Mouse (Mus musculus) heart, postnatal 36 days (tissue): Measurements from ENCODE around the gene Papola. TPM values are rescaled to one million over a fixed set of nuclear protein-coding genes. Genes with fewer than 3 reads are reported as not detected.
"Not testable (repeated sequence)": the region's sequence is repeated elsewhere in the genome, so short reads cannot be mapped to it uniquely, and the experiment has no call there.

Source experiments
- DNase-seq, 2 experiments: peaks; one replicate each; pipeline ENCODE4 v3.0.0; 2021 to 2022
- intact Hi-C: fragments of 180-260 bp; cut with DNase I; formaldehyde crosslinking; loops from one replicate; pipeline ENCODE4 v1.15.1; 2025
- total RNA-seq, 2 experiments: library from RNA; stranded (reverse); gene quantifications; 2 replicates each; pipeline ENCODE4 v1.2.3; 2021

Papola gene
- total RNA-seq, 2 experiments from 2014 or later, result 107 to 116 TPM

DNA sequence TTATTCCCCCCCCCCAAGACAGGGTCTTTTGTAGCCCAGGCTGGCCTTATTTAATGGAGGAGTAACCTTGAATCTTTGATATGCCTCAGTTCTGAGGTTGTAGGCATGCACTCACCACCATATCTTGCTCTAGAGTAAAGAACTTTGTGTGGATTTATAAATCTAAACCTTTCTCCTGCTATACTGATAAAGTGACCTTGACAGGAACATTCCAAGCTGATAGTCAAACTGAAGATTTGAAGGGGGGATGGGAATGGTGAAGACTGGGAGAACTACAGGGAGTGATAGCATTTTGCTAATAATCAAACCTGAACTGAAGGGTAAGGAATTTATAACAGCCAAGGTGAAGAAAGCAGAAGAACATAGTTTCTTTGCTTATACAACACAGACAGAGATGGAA, 13.5 kb downstream of the Papola start:
- intact Hi-C loops, result no loop called here
- DNase-seq, result no peak

DNA sequence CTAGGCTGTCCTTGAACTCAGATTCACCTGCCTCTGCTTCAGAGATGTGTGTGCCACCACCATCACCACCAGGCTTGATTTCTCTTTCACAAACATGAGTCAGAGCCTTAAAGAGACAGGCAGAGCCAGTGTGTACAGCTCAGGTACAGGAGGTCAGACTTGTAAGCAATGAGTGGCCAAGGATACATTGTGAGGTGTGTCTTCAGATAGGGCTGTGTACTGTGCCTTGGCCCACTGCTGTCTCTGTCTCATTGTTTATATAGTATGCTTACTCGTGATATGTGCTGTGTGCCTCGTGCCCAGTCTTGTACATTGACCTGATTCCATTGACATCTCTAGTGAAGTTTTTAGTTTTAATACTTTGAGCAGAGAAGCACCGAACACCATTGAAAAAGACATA, 21.3 kb downstream of the Papola start:
- intact Hi-C loops, result no loop called here
- no peak for DNase-seq

DNA sequence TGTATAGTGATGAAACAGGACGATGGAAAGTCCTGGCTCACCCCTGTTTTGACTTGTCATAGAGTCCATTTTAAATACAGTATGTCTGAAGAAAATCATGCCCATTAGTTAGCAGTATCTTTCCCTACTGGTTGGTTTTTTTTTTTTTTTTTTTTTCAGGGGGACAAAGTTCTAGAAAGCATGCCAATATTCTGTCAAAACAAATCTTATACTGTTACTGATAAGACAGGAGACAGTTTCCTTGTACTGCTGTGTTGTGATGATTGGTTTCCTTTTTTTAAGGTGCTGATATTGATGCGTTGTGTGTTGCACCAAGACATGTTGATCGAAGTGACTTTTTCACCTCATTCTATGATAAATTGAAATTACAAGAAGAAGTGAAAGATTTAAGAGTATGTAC, 21.7 kb downstream of the Papola start:
- DNase-seq, result no peak
- intact Hi-C loops, result no loop called here

DNA sequence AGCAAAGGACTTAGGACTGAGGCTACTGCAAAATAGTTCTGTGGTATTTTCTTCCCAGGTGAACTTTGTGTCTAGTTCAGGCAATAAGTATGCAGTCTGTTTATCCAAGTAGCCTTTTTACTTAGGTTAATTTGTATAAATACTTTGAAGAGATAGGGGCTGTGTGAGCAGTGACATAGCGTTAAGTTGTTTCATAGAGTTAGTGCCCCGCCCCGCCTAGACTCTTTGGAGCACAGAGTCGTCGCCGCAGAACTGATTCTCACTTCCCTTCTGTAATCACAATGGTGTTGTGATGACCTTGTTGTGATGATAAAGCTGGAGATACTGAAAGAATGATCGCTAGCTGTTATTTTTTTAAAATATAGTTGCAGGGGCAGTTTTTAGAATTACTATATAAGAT, 22.9 kb downstream of the Papola start:
- DNase-seq, result no peak
- intact Hi-C loops, result no loop called here

DNA sequence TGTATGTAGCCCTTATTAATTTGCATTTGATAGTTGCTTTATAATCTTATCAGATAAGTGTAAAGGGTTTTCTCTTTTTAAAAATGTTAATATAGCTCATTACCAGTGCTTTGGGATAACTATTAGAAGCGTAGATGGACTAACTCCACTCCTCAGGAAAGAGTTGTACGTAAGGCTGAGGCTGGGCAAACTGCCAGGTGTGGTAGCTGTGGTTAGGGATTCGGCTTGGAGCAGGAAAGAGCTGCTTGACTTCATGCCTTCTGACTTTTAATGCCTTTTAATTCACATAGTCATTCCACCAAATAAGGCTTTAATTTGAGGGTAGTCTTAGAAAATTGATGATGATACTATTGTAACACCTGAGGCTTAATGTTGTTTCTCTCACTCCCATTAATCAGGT, 24.5 kb downstream of the Papola start:
- intact Hi-C loops, result no loop called here
- DNase-seq, result no peak

DNA sequence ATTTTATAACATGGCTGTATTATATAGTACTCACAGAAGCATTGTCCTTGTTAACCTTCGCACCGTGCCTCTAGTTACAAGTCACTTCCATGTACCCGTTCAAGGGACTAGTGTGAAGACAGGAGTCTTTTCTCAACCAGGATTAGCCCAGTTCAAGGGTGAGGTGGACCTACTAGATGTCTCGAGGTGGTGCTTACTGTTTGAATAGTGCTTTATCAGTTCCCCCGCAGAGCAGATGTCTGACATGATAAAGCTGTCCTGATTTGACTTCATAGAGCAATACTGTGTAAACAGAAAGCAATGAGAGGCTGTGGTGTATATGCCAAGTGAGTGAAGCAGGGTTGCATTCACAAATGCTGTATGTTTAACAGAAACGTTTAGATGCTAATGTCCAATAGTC, 26.1 kb downstream of the Papola start:
- DNase-seq, result no peak
- intact Hi-C loops, result no loop called here

DNA sequence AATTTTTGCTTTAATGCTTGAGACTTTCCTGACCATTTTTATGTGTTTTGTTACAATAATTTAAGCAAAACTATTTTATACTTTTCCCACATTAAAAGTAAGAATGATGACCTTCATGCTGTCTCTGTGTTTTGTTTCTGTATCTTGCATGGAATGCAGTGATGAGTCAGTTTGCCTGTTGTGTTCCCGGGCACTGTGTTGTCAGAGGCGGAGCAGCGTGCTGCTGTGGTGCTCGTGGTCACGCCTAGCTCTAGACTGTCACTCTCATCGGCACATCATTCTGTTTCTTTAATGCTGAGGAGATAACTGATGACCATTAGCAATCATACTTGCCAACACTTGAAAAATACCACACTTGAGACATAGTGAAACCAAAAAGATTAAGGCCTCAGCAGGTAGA, 29.5 kb downstream of the Papola start:
- DNase-seq, result no peak
- intact Hi-C loops, result no loop called here

DNA sequence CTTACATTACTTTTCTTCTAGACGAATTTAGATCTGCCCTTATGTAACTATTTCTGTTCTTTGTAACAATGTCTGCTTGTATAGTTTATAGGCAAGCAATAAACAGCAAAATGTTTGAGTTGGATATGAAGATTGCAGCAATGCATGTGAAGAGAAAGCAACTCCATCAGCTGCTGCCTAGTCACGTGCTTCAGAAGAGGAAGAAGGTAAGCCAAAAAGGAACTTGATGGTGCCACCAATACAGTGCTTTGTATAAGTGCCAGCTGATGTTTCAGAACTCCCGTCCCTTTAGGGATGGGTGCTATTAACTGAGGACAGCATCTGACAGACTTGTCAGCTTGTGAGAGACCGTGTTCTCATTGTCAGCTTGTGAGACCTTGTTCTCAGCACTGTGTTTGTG, 39.0 kb downstream of the Papola start:
- no peak for DNase-seq
- intact Hi-C loops, result no loop called here

DNA sequence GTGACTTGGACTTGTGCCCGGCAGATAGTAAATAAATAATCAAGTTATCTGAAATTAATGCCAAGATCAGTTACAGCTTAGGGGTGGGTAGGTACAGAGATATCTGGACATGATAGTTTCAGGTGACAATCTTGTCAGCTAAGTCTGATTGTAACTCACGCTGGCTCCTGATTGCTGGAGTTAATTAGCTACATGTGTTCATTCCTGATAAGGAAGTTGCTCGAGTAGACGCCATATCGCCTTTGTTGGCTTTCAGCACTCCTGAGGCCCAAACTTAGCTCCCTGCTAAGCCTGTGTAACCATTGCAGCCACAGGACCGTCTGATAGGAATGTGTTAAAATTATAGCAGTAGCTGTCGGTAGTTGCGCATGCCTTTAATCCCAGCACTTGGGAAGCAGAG, 40.2 kb downstream of the Papola start:
- DNase-seq, result no peak

DNA sequence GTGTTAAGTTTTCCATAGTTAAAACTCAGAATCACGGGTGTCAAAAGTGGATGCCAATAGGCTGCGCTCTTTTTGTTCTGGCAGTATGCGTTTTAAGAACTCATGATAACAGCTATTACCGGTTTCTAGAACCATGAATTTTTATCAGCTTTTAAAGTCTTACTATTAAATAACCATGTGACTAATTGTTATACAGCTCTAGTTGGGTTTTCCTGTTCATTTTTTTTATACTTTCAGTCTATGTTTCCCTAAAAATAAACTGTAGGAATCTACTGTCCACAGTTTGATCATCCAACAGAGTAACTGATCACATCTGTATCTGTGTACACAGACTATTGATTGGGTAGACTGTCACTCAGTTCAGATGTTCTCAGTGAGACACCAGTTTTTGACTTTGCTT, 40.8 kb downstream of the Papola start:
- intact Hi-C loops, result no loop called here

More for the DNA sequence above, 40.2 kb downstream of the Papola start:
- intact Hi-C loops, result no loop called here

DNA sequence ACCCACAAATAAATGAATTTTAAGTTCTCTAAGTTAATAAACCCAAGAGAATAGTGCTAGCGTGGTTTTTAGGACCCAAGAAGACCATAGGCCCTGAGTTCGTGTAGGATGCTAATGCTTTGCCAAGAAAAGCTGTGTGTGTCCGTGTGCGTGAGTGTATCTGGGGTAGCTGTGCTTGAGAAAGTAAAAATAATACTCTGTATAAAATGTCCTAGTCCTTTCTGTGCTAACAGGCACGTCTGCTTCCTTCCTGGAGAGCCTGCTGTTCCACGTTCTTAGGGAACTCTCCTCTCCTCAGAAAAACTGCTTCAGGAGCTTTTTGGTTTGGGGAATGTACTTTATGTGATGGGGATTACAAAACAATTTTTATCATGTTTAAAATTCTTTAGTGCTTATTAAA, 48.0 kb downstream of the Papola start:
- no peak for DNase-seq
- intact Hi-C loops, result no loop called here

More for the DNA sequence above, 40.8 kb downstream of the Papola start:
- no peak for DNase-seq

DNA sequence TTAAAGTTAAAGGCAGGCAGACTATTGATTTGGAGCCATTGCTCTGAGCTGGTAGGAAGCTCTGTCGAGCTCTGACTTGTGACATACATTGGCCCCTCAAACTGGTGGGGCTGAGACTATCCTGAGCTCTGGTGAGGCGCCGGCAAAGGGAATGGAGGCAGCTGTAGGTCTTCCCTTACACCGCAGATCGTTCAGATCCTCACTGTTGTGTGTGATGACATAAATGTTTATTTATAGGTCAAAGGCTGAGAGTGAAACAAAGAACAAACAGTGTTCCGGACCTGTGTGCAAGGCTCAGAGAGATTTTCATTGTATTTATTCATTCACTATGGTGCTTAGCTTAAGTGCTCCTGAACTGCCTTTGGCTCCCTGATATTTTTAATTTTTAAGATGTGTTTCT, 50.4 kb downstream of the Papola start:
- DNase-seq, result no peak
- intact Hi-C loops, result loop anchor here (5.0 kb wide), 1 partner anchor 222 kb away; no protein-coding TSS in a partner anchor

DNA sequence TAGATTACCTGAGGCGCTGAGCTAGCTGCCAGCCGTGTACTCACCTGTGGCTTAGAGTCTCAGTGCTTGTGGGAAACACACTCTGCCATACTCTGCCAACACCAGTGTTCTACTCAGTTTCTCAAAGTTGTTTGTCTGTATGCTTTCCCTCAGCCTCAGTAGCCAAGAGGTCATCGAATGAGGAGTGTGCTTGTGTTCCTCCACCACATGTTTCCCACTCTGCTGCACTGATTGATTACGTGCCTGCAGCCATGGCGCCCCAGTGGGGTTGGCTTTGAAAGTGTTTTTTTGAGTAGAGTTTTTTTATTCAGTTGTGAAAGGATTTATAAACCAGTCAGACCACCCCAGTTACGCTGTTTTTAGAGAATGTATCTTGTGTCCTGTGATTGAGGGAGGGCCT, 51.1 kb downstream of the Papola start:
- intact Hi-C loops, result loop anchor here (5.0 kb wide), 1 partner anchor 222 kb away; no protein-coding TSS in a partner anchor
- no peak for DNase-seq

DNA sequence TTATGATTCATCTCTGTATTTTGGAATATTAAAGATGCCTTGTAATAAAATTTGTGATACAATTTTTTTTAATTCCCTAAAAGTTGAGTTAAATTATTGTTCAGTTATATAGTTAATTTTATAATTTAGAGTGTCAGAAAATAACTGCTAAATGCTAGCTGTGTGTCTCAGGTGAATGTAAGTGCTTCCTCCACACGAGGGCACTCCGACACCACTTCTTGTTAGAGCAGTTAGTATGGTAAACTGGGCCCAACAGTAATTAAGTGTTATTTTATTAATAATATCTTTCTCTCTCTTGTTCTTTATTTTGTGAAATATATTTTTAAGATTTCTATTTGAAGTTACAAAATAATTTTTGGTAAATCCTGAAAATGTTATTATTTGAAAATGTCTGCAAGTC, 51.7 kb downstream of the Papola start:
- DNase-seq, result peak in 1 of 2 experiments; percentile 25

DNA sequence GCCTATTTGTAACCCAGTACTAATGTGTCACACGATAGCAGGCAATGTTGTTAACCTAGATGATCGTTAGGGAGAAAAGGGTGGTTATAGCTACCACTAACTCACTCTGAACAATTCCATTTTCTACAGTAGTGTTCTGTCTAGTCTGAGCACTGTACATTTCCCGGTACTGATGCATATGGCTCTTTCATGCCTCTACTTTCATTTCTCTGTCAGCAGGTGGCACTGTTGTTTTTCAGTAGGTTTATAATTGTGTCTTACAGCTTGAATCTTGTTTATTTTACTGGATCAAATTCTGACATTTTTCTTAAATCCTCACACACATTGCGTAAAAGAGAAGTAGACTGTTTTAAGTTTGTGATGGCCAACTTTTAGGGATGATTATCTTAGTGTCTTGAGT, 54.6 kb downstream of the Papola start:
- intact Hi-C loops, result loop anchor here (5.0 kb wide), 1 partner anchor 218 kb away; no protein-coding TSS in a partner anchor
- no peak for DNase-seq

More for the DNA sequence above, 51.7 kb downstream of the Papola start:
- intact Hi-C loops, result loop anchor here (2.0 to 5.0 kb wide), 2 partner anchors 127 to 221 kb away; no protein-coding TSS in a partner anchor

DNA sequence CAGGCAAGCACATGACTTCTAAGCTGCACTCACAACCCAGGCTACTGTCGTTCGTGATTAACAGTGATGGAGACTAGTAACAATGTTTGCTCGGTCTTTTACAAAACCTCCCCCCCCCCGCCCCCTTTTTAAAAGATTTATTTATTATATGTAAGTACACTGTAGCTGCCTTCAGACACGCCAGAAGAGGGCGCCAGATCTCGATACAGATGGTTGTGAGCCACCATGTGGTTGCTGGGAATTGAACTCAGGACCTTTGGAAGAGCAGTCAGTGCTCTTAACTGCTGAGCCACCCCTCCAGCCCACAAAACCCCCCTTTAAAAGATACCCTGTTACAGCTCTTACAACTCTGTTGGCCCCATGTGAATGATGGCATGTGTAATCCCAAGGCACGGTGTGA, 56.1 kb downstream of the Papola start:
- intact Hi-C loops, DNase-seq: not testable (repeated sequence)

DNA sequence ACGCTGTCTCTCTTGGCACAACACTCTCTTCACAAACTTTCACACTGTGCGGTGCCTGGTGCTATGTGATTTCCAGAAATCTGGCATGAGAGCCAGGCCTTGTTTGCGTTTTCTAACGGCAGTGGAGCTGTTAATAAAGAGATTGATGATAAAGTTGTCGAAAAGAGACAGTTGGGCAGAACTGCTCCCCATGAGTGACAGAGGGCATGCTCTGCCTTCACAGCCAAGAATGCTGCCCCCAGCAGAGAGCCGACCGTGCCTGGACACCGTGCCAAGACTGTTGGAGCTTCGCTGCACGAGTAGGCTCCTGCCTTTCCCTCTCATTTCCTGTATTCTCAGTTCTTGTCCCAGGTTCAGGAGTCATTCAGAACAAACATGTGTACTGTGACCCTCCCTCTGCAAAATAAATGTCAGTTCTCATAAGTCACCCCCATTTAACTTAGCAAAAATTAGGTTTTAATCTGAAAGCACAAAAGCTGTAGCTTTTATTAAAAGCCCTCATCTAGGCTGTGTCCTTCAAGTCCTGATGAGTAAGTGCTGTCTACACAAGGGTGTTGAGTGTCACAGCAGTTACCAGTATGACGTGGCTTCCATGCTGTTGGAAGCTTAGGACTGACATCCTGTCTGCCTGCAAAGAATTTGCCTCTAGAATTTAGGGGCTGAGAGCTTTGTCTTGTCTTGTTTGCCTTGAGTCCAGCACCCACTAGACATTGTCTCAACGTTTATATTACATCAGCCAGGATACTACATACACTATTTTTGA, 58.9 kb downstream of the Papola start:
- intact Hi-C loops, result no loop called here

DNA sequence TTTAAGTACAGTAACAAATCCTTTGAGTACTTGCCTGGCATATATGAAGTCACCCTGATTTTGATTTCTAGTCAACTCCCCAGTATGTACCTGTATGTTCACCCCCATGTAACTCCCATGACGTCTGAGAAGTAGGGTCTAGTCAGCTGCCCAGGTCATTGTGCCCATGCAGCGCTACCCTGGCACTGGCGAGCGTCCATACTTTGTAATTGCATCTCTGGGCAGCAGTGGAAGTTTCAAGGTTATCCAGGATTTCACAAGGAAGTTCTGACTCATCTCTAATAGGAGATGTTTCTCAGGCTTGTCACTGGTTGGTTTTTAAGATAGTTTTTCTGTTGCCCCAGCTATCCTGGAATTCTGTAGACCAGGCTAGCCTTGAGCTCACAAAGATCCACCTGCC, 59.9 kb downstream of the Papola start:
- intact Hi-C loops, result no loop called here

More for the DNA sequence above, 58.9 kb downstream of the Papola start:
- peak; percentile 16 to 32 for DNase-seq

DNA sequence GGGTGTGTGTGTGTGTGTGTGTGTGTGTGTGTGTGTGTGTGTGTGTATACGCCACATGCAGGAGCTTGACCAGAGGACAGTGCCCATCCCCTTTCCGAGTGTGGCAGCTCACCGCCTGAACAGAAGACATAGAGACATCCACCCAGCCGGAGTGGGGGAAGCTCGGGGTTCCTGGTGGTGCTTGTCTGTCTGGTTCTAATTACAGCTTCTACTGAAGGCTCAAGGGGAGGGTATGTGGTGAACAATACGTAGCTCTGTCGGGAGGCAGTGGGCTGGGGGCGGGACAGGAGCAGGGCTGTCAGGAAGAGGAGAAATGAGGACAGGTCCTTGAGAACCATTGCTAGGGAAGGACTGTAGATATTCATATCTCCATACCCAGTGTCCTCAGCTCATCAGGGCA, 64.6 kb downstream of the Papola start:
- DNase-seq, result no peak
- intact Hi-C loops, result no loop called here

More for the DNA sequence above, 59.9 kb downstream of the Papola start:
- DNase-seq, result no peak

DNA sequence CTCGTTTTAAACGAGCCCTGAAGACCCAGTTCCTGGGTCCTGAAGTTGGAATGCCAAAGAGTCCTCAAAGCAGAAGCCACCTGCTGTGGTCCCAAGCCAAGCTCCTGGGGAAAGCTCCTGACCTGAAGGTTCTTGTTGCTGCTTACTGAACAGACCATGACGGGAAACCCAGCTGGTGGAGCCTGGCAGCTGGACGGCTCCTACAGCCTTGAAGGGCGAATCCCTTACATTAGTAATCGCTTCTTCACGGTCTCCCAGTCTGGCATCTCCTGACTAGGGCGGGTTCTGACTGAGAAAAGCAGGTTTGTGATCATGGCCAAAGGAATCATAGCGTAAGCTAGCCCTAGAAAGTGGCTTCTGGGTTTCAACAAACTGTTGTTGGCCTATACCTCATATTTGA, 66.2 kb downstream of the Papola start:
- intact Hi-C loops, result no loop called here
- DNase-seq, result no peak

DNA sequence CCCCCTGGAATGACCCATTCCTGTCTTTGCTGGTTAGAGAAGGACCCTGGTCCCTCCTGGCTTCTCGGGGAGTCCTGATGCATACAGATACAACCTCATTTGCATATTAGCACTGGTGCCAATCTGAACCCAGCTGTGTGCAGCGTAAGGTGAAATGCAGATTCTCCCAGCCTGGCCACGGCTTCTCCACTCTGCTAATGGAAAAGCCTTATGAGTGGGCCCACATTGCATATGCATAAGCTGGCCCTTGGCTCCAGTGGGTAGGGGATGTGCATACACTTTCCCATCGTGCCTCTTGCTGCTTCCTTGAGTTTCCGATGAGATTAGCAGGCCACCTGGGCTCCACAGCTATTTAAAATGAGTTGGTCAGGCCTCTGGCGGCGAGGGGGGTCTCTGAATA, 68.3 kb downstream of the Papola start:
- DNase-seq, result no peak
- intact Hi-C loops, result no loop called here

DNA sequence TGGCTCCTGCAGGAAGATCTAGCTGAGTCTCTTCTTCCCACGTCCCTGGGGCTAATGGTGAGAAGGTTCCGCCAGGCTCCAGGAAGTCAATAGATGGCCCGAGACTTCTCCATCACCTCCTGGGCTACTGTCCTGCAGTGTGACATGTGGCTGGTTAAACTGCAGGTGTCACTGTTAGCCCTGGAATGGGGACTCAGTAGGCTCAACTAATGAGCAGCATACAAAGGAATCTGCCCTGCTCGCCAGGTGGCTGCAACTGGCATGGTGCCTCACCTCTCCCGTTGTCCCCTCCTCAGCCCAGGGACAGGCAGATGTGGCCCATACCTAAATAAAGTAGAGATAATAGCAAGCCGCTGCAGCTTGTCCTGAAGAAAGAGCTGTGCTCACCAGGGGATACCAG, 70.1 kb downstream of the Papola start:
- peak; percentile 12 to 15 for DNase-seq
- intact Hi-C loops, result loop anchor here (1.0 to 5.0 kb wide), 2 partner anchors 108 to 201 kb away; no protein-coding TSS in a partner anchor
